Mouse (Mus musculus) lung, embryonic 15.5 days (tissue): ENCODE measurements around the gene Bach2. TPM values are rescaled to one million over a fixed set of nuclear protein-coding genes. Genes with fewer than 3 reads are reported as not detected.
A peak's percentile ranks its signal among the peaks of the same experiment; 100 is the strongest.

ENCODE experiments used
- ATAC-seq: fragments of 200-750 bp; cut with Nextera tagmentation; 2 replicates; pipeline ENCODE4 v1.8.0; 2017; ENCODE audit warnings: moderate number of reproducible peaks, borderline replicate concordance; ENCODE audit not compliant: low FRiP score, low TSS enrichment; ENCODE audit errors: extremely low read depth
- H3K27ac ChIP-seq: fragments of 300-500 bp; sonication (generic); 2 replicates; pipeline ENCODE4 v1.5.1; 2015; ENCODE audit warnings: moderate library complexity, mild to moderate bottlenecking, inconsistent platforms
- H3K27me3 ChIP-seq: fragments of 300-500 bp; sonication (generic); 2 replicates; pipeline ENCODE4 v1.6.1; 2015; ENCODE audit warnings: inconsistent platforms
- H3K36me3 ChIP-seq: fragments of 300-500 bp; sonication (generic); 2 replicates; pipeline ENCODE4 v1.6.1; 2015; ENCODE audit warnings: inconsistent platforms
- H3K4me1 ChIP-seq: fragments of 300-500 bp; sonication (generic); 2 replicates; pipeline ENCODE4 v1.6.1; 2015; ENCODE audit warnings: inconsistent platforms
- H3K4me2 ChIP-seq: fragments of 300-500 bp; sonication (generic); 2 replicates; pipeline ENCODE4 v1.6.1; 2015; ENCODE audit warnings: inconsistent platforms, mild to moderate bottlenecking, moderate library complexity
- H3K4me3 ChIP-seq: fragments of 300-500 bp; sonication (generic); 2 replicates; pipeline ENCODE4 v1.5.1; 2015; ENCODE audit warnings: mild to moderate bottlenecking, inconsistent platforms
- H3K9ac ChIP-seq: fragments of 300-500 bp; sonication (generic); 2 replicates; pipeline ENCODE4 v1.6.1; 2015; ENCODE audit warnings: inconsistent platforms
- H3K9me3 ChIP-seq: fragments of 300-500 bp; sonication (generic); 2 replicates; pipeline ENCODE4 v1.6.1; 2016; ENCODE audit warnings: inconsistent platforms
- WGBS: fragments of 180-500 bp; shearing (Covaris S2); methylation state at CpG from one replicate; pipeline ENCODE4 v1.1.7; 2015; 5-methylcytosine and 5-hydroxymethylcytosine counted together
- polyA plus RNA-seq: library from polyadenylated mRNA; unstranded; fragments of >200 nt; fragmentation: Nextera tagmentation; extraction: Ambion mirVana; gene quantifications from 2 replicates; pipeline ENCODE4 v1.2.1, GENCODE M21; 2015

Bach2 gene
- polyA plus RNA-seq, 1 experiment from 2014 or later: 10.5 TPM

DNA sequence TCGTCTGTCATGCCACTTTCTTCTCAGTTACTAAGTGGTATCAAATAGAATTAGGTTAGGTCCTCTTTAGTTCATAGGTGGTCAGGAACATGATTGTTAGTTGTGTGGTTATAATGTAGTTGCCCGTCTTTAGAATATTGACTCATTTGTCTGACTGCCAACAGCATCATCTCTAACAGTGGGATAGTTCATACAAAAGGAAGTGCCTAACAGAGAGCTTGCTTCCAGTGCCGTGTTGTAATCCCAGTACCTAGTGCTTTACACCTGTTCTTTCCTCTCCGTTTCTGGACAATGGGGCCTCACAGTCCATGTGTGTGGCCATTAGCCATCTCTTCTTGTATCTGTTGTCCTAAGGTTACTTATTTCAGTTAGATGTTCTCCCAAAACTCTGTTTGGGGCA, 86.4 kb downstream of the Bach2 start:
- Histone ChIP-seq H3K36me3 (no peaks in the 10 kb centered on the region), H3K4me1 (peaks cover 25% of the 10 kb centered on the region), H3K27ac (no peak overlapping the region), H3K9ac (no peak overlapping the region), H3K27me3 (no peaks in the 10 kb centered on the region), H3K4me2 (no peak overlapping the region), H3K9me3 (no peaks in the 10 kb centered on the region), H3K4me3 (no peak overlapping the region)
- 75% methylated on average over 4 of the region's 4 CpGs for WGBS
- no peak for ATAC-seq

DNA sequence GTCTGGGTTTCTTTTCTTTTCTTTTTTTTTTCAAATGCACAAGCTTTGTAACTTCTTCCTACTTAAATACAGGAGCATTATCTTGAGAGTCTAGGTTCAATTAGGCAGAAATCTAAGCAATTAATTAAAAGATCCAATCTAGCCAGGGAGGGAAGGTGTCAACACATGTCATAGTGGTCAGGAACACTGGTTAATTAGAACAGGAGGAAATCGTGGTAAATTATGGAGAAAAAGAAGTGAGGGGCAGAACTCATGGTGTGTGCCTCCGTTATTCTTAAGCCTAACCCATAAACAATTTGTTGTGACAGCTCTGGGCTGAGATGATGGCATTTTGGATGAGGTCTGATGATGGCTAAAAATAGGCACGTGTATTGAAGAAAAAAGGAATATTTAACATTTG, 87.0 kb downstream of the Bach2 start:
- peaks cover 29% of the 10 kb centered on the region for H3K4me1 ChIP-seq
- H3K36me3 ChIP-seq: no peaks in the 10 kb centered on the region
- 73% methylated on average over 3 of the region's 3 CpGs for WGBS
- ATAC-seq: no peak
- H3K27ac ChIP-seq: no peak overlapping the region
- H3K4me3 ChIP-seq: no peak overlapping the region
- H3K9me3 ChIP-seq: no peaks in the 10 kb centered on the region
- H3K9ac ChIP-seq: no peak overlapping the region
- H3K4me2 ChIP-seq: no peak overlapping the region
- H3K27me3 ChIP-seq: no peaks in the 10 kb centered on the region

DNA sequence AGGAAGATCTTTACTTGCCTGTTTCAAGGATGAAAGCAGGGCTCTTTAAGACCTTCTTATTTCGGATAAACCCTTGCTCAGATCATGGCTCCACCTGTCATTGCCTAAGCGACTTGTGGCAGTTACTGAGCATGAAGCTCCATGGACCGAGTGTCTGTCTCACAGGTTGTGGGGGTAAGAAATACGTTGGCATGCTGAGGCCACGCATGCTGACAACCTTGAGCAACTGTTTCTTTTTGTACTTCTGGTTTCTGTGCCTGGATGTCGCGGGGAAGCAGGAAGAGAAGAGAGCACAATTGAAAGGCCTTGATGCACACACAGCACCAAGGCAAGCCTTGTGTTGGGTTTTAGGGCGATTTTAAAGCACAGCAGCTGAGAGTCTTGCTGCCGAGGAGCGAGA, 87.7 kb downstream of the Bach2 start:
- WGBS: 65% methylated on average over 10 of the region's 10 CpGs
- no peak overlapping the region for H3K27ac ChIP-seq

DNA sequence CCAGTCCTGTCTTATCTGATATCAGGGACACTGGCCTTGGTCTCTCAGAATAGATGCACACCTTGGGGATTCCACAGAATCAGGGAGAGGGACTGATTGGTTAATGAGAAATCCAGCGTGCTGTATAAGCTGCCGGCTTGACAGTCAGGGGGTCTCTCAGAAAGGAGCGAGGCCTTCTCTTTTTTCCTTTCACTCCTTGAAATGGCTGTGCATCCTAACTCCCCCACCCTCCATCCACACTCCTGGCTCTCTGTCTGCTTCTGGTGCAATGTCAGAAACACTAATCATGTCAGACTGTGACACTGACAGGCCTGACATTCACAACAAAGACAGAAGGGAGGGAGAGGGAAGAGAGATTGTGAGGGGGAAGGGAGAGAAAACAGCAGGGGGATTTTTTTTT, 88.3 kb downstream of the Bach2 start:
- 47% methylated on average over 3 of the region's 3 CpGs for WGBS
- H3K9ac ChIP-seq: no peak overlapping the region
- peaks cover 31% of the 10 kb centered on the region for H3K4me1 ChIP-seq
- H3K27ac ChIP-seq: no peak overlapping the region
- no peaks in the 10 kb centered on the region for H3K36me3 ChIP-seq
- H3K9me3 ChIP-seq: no peaks in the 10 kb centered on the region
- H3K4me3 ChIP-seq: no peak overlapping the region
- no peaks in the 10 kb centered on the region for H3K27me3 ChIP-seq
- H3K4me2 ChIP-seq: no peak overlapping the region
- no peak for ATAC-seq

More for the DNA sequence above, 87.7 kb downstream of the Bach2 start:
- Histone ChIP-seq H3K4me2 (no peak overlapping the region), H3K27me3 (no peaks in the 10 kb centered on the region), H3K9me3 (no peaks in the 10 kb centered on the region), H3K36me3 (no peaks in the 10 kb centered on the region), H3K4me1 (peaks cover 31% of the 10 kb centered on the region), H3K4me3 (no peak overlapping the region), H3K9ac (no peak overlapping the region)
- ATAC-seq: no peak

DNA sequence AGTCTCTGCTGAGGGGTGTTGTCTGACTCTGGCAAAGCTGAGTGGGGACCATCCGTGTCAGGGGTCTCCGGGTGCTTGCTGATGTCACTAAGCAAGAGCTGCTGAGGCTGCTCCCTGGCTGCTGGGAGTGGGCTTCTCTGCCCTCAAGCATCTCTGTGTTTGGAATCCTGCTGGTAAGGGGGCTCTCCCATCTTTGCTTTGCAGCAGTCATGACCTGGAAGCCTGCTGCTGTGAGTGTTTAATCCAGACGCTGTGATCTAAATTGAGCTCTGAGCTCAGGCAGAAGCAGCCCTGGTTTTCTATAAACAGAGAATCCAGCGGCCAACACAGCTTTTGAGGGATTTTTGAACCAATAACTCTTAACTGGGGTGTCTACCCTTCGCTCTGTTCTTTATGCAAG, 89.0 kb downstream of the Bach2 start:
- Histone ChIP-seq H3K4me1 (peaks cover 31% of the 10 kb centered on the region), H3K4me2 (no peak overlapping the region), H3K27ac (peak overlapping the region; percentile 61; the same call in 1 of the 2 replicates), H3K4me3 (no peak overlapping the region), H3K9me3 (no peaks in the 10 kb centered on the region), H3K36me3 (no peaks in the 10 kb centered on the region), H3K9ac (no peak overlapping the region), H3K27me3 (no peaks in the 10 kb centered on the region)
- no peak for ATAC-seq
- WGBS: 26% methylated on average over 5 of the region's 5 CpGs

DNA sequence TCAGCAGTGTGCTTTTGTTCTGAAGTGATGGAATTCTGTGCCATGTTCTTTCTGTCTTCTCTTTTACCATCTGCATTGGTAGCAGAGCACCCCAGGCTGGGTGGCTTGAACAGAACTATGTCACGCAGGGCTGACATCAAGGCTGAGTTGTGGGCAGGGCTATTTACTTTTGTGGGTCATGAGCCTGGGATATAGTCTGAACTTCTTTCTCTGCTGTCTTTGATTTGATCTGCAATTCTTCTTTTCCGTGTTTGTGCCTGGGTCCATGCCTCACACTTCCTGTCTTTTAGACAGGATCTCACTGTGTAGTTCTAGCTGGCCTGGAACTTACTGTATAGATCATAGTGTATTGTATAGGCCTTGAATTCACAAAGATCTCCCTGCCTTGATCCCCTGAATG, 90.0 kb downstream of the Bach2 start:
- 64% methylated on average over 2 of the region's 2 CpGs for WGBS
- H3K4me3 ChIP-seq: no peak overlapping the region
- peak overlapping the region; percentile 35; the same call in 1 of the 2 replicates for H3K27ac ChIP-seq
- no peaks in the 10 kb centered on the region for H3K27me3 ChIP-seq
- no peak overlapping the region for H3K4me2 ChIP-seq
- H3K4me1 ChIP-seq: peaks cover 31% of the 10 kb centered on the region
- H3K36me3 ChIP-seq: no peaks in the 10 kb centered on the region
- no peak overlapping the region for H3K9ac ChIP-seq
- no peaks in the 10 kb centered on the region for H3K9me3 ChIP-seq
- no peak for ATAC-seq

DNA sequence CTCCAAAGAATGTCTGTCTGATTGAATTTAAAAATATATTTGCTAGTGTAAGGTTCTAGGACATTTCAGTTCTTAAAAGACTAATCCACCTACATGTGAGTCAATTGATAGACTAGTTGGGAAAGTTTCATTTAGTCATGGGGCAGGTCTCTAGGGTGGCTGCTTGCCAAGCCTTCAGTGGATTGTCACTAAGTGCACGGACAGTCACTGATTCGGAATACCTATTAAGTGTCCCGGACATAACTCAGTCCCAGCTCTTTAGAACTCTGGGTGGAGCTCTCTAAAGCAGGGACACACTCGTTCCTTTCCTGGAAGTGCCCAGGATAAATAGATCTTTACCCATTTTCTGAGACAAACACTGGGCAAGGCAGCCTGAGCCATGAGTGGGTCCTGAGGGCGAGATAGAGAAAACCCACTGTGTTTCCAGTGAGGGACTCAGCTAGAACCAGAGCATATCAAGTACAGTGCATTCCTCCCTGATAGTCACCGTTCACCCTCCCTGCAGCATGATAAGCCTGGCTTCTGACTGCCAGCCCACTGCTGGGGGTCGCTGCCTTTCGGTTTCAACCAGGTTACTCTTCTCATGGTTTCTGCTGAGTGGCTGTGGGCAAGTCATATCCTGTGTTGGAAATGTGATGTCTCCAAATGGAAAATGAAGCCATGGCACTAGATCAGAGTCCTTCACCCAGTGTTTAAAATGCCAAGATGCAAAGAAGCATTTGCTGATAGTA, 92.1 kb downstream of the Bach2 start:
- ATAC-seq: no peak
- no peaks in the 10 kb centered on the region for H3K36me3 ChIP-seq
- 43% methylated on average over 8 of the region's 8 CpGs for WGBS
- no peaks in the 10 kb centered on the region for H3K27me3 ChIP-seq
- H3K4me1 ChIP-seq: peaks cover 39% of the 10 kb centered on the region
- H3K4me3 ChIP-seq: no peak overlapping the region
- no peak overlapping the region for H3K4me2 ChIP-seq
- no peak overlapping the region for H3K27ac ChIP-seq
- no peaks in the 10 kb centered on the region for H3K9me3 ChIP-seq
- H3K9ac ChIP-seq: no peak overlapping the region

DNA sequence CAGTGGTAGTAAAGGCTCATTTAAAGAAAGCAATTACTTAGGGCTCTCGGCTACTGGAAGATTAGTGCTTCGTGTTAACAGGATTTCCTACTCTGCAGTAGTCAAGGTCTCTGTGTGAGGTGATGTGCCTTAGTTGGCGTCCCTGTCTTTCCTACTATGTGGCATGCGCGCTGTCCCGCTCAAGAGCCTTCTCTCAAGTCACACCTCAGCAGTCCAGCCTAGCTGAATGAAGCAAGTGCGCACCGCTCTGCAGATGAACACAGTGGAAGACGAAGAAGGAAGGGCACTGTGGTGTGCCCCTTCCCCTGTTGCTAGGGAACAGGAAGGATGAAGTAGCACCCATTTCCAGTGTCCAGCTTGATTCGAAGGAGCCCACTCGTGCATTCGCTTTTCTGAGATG, 93.4 kb downstream of the Bach2 start:
- Histone ChIP-seq H3K9me3 (no peaks in the 10 kb centered on the region), H3K4me3 (no peak overlapping the region), H3K4me2 (no peak overlapping the region), H3K27me3 (no peaks in the 10 kb centered on the region), H3K36me3 (no peaks in the 10 kb centered on the region), H3K27ac (no peak overlapping the region), H3K4me1 (peaks cover 43% of the 10 kb centered on the region), H3K9ac (no peak overlapping the region)
- WGBS: 94% methylated on average over 12 of the region's 12 CpGs
- no peak for ATAC-seq

DNA sequence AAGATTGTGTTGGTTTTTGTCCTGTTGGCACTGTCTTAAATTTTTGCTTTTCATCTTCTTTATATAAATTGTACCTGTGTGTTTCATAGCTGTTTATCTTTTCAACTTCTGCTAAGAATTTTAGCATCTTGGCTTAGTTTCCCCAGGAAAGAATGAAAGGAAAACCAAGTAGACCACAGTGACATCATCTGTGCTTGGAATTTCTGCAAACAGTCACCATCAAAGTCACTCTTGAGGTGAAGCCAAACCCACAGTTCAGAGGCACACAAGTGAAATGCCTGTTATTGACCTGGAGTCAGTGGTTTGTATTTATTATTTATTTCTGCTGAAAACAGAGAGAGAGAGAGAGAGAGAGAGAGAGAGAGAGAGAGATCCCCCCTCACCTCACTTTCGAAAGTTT, 95.5 kb downstream of the Bach2 start:
- Histone ChIP-seq H3K4me1 (peaks cover 46% of the 10 kb centered on the region), H3K36me3 (no peaks in the 10 kb centered on the region), H3K4me3 (no peak overlapping the region), H3K9ac (no peak overlapping the region), H3K9me3 (no peaks in the 10 kb centered on the region), H3K27me3 (no peaks in the 10 kb centered on the region), H3K27ac (no peak overlapping the region), H3K4me2 (no peak overlapping the region)
- WGBS: 86% methylated on average over 1 of the region's 1 CpGs
- no peak for ATAC-seq

DNA sequence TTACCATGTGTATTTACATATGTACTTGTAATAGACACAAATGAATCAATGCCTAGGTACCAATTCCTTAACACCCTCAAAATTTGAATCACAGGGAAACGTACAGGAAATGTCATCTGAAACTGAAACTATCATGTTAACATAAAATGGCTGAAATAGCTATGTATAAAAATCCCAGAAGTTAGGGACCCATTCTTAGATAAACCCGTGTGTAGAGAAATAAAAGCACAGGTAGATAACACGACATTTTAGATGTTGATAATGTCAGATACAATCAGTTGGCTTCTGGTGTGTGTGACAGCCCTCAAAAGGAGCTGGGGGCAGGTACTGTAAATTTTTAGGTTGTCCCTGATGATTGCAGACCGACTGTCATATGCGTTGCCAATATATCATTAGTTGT, 96.2 kb downstream of the Bach2 start:
- no peaks in the 10 kb centered on the region for H3K27me3 ChIP-seq
- H3K9ac ChIP-seq: no peak overlapping the region
- no peak overlapping the region for H3K4me3 ChIP-seq
- peaks cover 46% of the 10 kb centered on the region for H3K4me1 ChIP-seq
- no peak overlapping the region for H3K27ac ChIP-seq
- H3K36me3 ChIP-seq: no peaks in the 10 kb centered on the region
- no peak overlapping the region for H3K4me2 ChIP-seq
- no peak for ATAC-seq
- H3K9me3 ChIP-seq: no peaks in the 10 kb centered on the region
- 73% methylated on average over 5 of the region's 5 CpGs for WGBS

DNA sequence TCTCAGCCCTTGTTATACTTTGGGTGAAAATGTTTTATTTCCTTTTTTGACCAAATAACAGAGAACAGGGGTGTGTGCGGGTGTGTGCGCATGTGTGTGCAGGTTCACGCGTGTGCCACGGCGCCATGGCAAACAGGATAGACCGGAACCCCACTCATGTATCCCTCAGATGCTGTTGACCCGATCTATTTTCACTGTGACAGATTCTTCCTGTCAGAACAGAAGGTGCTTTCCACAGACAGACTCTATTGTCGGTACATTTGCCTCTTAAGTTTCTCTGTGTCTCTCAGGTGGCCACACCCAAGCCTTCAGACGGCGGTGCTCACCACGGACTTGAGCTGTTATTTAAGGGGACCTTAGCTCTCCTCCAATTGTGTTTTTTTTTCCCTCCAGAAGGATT, 97.1 kb downstream of the Bach2 start:
- Histone ChIP-seq H3K27ac (0 out of 2 replicates have a peak overlapping the region, but pooled peaks have one; percentile 3), H3K4me2 (0 out of 2 replicates have a peak overlapping the region, but pooled peaks have one; percentile 11), H3K9me3 (no peaks in the 10 kb centered on the region), H3K36me3 (no peaks in the 10 kb centered on the region), H3K4me3 (no peak overlapping the region), H3K4me1 (peaks cover 41% of the 10 kb centered on the region), H3K9ac (no peak overlapping the region), H3K27me3 (no peaks in the 10 kb centered on the region)
- no peak for ATAC-seq
- WGBS: 65% methylated on average over 12 of the region's 12 CpGs

DNA sequence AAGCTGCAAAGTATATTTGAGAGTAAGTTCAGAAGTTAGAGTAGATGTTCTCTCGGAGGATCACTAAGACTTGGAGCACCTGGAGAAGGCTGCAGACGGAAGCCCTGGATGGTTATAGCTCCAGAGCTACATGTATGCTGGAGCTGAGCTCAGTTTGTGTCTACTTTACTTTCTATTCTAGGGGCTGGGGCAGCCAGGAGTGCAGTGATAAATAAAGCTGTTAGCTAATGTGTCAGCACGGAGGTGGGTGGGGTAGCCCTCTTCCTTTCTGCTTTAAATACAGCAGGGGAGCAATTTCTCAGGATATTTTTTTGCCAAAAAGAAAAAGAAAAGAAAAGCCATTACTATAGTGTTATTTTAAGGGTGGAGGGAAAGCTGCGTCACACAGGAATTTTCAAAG, 98.0 kb downstream of the Bach2 start:
- ATAC-seq: no peak
- H3K4me2 ChIP-seq: peak overlapping the region; percentile 11; the same call in 1 of the 2 replicates
- no peak overlapping the region for H3K9ac ChIP-seq
- 24% methylated on average over 4 of the region's 4 CpGs for WGBS
- peaks cover 40% of the 10 kb centered on the region for H3K4me1 ChIP-seq
- no peaks in the 10 kb centered on the region for H3K27me3 ChIP-seq
- no peak overlapping the region for H3K4me3 ChIP-seq
- no peaks in the 10 kb centered on the region for H3K9me3 ChIP-seq
- H3K27ac ChIP-seq: peak overlapping the region; percentile 64
- no peaks in the 10 kb centered on the region for H3K36me3 ChIP-seq
